Mouse (Mus musculus) testis, adult 2 months (tissue): Measurements from ENCODE around the gene Atp1a1. TPM values are rescaled to one million over a fixed set of nuclear protein-coding genes. Genes with fewer than 3 reads are reported as not detected.

ENCODE experiments used
- H3K27ac ChIP-seq: fragments of 200-500 bp; 2 replicates; pipeline ENCODE4 v1.5.1; 2012; ENCODE audit warnings: low read depth, low read length; ENCODE audit not compliant: control insufficient read depth, insufficient read depth
- H3K27me3 ChIP-seq: fragments of 200-500 bp; 2 replicates; pipeline ENCODE4 v1.6.1; 2012; ENCODE audit warnings: mild to moderate bottlenecking, low read length, moderate library complexity; ENCODE audit not compliant: control insufficient read depth, insufficient read depth
- H3K36me3 ChIP-seq: fragments of 200-500 bp; 2 replicates; pipeline ENCODE4 v1.6.1; 2012; ENCODE audit warnings: mild to moderate bottlenecking, low read length; ENCODE audit not compliant: control insufficient read depth, insufficient read depth
- H3K4me1 ChIP-seq: fragments of 200-500 bp; 2 replicates; pipeline ENCODE4 v1.6.1; 2012; ENCODE audit warnings: low read length; ENCODE audit not compliant: control insufficient read depth, insufficient read depth
- H3K4me3 ChIP-seq: fragments of 200-500 bp; 2 replicates; pipeline ENCODE4 v1.5.1; 2012; ENCODE audit warnings: low read depth, mild to moderate bottlenecking, low read length, moderate library complexity, mixed read lengths; ENCODE audit not compliant: control insufficient read depth
- CTCF ChIP-seq: fragments of 200-500 bp; IDR thresholded peaks from 2 replicates; pipeline ENCODE4 v1.5.1; 2012; ENCODE audit warnings: low read depth, mild to moderate bottlenecking, inconsistent platforms, low read length, moderate library complexity; ENCODE audit not compliant: control insufficient read depth, insufficient read depth, insufficient replicate concordance
- POLR2A ChIP-seq: fragments of 200-500 bp; IDR thresholded peaks from 2 replicates; pipeline ENCODE4 v1.6.1; 2012; ENCODE audit warnings: low read depth, mild to moderate bottlenecking, inconsistent platforms, low read length, moderate library complexity; ENCODE audit not compliant: control insufficient read depth
- polyA plus RNA-seq: library from polyadenylated mRNA; depleted of rRNA; stranded (reverse); fragments of >200 nt; gene quantifications from 2 replicates; pipeline ENCODE4 v1.2.3, GENCODE M21; 2012

The Atp1a1 gene
- polyA plus RNA-seq, 1 experiment = 57.0 TPM

DNA sequence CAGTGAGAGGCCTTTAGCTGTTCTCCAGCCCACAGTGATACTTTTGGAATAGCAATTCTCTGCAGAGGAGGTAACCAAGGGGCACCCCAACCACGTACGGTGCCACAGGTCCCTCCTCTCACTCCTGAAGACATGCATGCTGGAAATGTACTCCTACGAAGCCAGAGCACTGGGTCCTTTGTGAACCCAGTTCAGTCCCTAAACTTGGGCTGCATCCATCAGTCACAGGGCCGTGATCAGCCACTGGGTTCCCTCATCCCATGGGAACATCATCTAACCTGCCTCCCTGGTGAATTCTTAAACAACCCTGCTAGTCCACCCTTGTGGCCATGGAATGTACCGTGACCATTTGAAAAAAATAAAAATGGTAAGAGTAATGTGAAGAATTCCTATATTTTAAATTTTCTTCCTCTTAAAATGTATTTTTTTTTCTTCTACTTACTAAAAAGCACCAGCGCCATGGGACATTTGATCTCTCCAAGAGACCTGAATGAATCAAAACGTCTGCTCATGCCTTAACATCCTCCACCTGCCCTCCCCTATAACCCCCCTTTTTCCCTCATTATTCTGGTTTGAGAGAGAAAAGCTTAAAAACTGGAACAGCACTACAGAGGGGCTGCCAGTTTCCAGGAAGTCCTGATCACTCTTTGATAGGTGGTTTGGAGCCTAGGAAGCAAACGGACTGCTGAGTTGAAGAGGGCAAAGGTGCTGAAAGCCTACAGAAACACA lies 5.1 kb downstream of the Atp1a1 start:
- no peak for TF ChIP-seq POLR2A
- no peak for TF ChIP-seq CTCF
- Histone ChIP-seq H3K4me3 (no peak overlapping the region), H3K36me3 (no peaks in the 10 kb centered on the region), H3K27me3 (peaks cover 3% of the 10 kb centered on the region), H3K27ac (no peak overlapping the region), H3K4me1 (peaks cover 9% of the 10 kb centered on the region)

DNA sequence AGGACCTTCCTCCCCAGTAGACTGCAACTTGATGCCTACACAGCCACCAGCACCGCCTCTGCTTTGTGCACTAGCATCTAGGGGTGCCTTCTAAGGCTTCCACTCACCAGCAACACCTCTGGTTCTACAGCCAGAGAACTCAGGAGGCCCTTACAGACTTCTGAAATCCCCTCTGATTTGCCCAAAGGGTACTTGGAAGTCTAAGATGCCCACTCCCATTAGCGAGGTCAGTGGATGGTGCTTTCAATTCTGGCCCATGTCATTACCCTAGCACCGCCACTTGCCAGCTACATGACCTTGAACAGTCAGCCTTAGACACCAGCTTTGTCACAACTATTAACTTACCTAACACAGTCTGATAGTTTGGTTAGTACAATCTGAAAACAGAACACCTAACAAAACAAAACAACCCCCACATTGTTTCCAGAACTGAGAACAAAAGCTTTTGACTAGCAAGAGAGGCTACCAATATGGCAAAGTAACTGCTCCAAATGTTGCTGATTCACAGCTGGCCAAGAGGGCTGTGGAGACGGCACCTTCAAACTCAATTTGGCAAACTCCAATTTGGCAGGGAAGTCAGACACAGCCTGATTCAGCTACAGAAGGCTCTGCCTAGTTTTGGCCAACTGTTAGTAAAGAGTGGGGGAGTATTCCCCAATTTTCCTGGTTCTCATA lies 6.1 kb downstream of the Atp1a1 start:
- H3K4me3 ChIP-seq = no peak overlapping the region
- TF ChIP-seq CTCF = no peak
- no peak for TF ChIP-seq POLR2A
- no peaks in the 10 kb centered on the region for H3K36me3 ChIP-seq
- no peaks in the 10 kb centered on the region for H3K27me3 ChIP-seq
- peaks cover 2% of the 10 kb centered on the region for H3K4me1 ChIP-seq
- H3K27ac ChIP-seq = no peak overlapping the region

DNA sequence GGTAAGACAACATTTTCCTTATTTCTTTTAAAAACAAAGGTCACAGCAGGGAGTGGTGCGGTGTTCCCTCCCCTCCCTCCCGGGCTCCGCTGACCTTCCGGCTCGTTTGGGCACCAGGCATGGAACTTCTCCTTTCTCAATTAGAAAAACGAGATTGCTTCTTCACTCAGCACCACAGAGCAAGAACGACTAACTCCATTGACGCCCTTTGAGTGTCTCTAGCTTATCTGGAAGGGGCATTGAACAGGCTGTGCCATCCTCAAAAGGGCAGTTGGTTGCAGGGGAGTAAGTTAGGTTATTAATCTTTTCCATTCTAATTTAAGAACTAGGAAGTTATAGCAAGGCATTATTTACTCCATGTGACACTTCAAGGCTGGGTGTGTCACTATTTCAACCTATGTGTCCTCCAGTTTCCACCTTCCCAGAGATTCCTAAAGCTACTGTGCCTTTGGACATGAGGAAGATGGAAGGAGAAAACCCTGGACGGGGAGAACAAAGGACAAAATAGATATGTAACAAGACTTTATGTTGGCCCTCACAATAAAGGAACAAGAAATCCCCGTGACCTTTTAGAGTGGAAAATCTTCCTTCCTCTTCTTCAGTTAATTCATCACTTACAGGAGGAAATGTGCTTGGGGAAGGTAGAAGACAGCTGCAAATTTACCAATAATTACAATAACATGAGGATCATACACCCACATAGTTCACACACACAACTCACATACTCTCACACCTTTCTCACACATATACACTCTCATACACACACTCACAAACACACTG lies 7.0 kb downstream of the Atp1a1 start:
- Histone ChIP-seq H3K4me1 (peaks cover 2% of the 10 kb centered on the region), H3K4me3 (no peak overlapping the region), H3K27ac (no peak overlapping the region), H3K27me3 (no peaks in the 10 kb centered on the region), H3K36me3 (no peaks in the 10 kb centered on the region)
- TF ChIP-seq POLR2A = no peak
- no peak for TF ChIP-seq CTCF

DNA sequence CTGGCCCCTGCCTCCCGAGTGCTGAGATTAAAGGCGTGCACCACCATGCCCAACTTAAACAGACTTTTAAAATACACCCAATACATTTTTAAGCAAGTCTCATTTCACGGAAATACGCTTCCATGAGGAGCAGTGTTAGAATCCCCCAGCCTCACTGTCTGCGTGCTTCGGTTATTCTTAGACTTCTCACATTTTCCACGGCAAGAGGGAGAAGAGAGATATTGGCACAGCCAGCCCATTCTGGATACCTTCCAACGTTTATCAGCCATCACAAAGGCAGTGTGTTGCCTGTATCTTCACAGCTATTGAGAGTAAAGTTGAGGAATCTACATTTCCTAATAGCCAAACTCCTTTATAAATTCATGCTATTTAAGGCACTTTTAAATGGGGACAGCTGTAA lies 7.8 kb downstream of the Atp1a1 start:
- Histone ChIP-seq H3K36me3 (no peaks in the 10 kb centered on the region), H3K27ac (peak overlapping the region; percentile 15; the same call in 1 of the 2 replicates), H3K4me1 (peaks cover 2% of the 10 kb centered on the region), H3K4me3 (no peak overlapping the region), H3K27me3 (no peaks in the 10 kb centered on the region)
- TF ChIP-seq CTCF = no peak
- no peak for TF ChIP-seq POLR2A

GRCm38 (mm10) chr3:101595866-101596630 lies 8.4 kb downstream of the Atp1a1 start:
- Histone ChIP-seq H3K4me1 (peaks cover 2% of the 10 kb centered on the region), H3K27me3 (no peaks in the 10 kb centered on the region), H3K36me3 (no peaks in the 10 kb centered on the region), H3K4me3 (no peak overlapping the region), H3K27ac (peak overlapping the region; percentile 40)
- TF ChIP-seq CTCF = no peak
- TF ChIP-seq POLR2A = no peak

DNA sequence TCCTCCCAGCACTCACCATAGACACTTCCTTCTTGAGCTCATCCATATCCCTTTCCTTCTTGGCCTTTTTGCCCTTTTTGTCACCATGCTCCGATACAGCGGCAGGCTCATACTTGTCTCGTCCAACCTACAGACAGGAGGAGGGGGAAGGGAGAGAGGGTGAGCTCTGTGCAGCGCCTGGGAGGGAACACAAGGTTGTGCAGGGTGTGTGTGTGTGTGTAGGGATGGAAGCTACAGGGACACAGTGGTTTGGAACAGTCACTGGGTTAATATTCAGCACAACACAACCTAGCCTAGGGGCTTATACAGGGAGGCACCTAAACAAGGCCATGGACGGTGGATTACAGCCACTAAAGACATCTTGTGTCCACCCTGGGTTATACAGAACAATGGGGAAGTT lies 9.5 kb downstream of the Atp1a1 start:
- H3K27ac ChIP-seq = peak overlapping the region; percentile 44
- H3K4me1 ChIP-seq = peaks cover 2% of the 10 kb centered on the region; the same call in 1 of the 2 replicates
- H3K27me3 ChIP-seq = no peaks in the 10 kb centered on the region

More for the DNA sequence above, 9.5 kb downstream of the Atp1a1 start:
- Histone ChIP-seq H3K4me3 (no peak overlapping the region), H3K36me3 (no peaks in the 10 kb centered on the region)
- TF ChIP-seq POLR2A (no peak), CTCF (no peak)
